Mouse (Mus musculus): ENCODE data around the gene Kif26a. TPM values are rescaled to one million over a fixed set of nuclear protein-coding genes. Genes with fewer than 3 reads are reported as not detected.

Kif26a gene
- not detected for total RNA-seq (2023)

GRCm38 (mm10) chr12:112145875-112146651 lies at the start of gene Kif26a:
Gene Kif26a (plus strand): TSS chr12:112146208.

DNA sequence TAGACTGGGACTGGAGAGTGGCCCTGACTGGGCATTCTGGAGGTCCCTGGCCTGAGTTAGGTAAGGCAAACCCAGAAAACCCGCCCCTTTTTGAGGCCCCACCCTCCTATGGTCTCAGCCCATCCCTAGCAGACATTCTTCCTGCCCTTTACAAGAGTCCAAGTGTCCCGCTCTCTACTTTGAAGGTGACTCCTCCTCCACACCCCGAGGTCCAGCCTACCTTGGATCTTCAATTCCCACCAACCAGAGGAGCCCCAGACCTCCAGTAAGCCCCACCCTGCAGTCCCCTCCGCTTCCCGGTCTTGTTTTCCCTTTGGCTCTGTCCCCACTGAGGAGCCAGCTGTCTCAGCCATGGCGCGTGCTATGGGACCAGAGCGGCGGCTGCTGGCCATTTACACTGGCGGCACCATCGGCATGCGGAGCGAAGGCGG lies 39.5 kb upstream of the Kif26a start, which contains the start of gene Aspg:
TSS of gene Aspg (plus strand) at position 139 of the 431 bp plus-strand sequence.

Other genes starting within 250 kb of the Kif26a start
- gene Ppp1r13b, start 238.1 kb upstream of the Kif26a start, total RNA-seq (2023): 68.7 TPM
- 204 TPM for gene Atp5mpl, start 179.2 kb upstream of the Kif26a start, total RNA-seq (2023)
- not detected for gene Tdrd9, start 174.6 kb upstream of the Kif26a start, total RNA-seq (2023)
- not detected for gene Rd3l, start 164.9 kb upstream of the Kif26a start, total RNA-seq (2023)
- gene Aspg, start 39.5 kb upstream of the Kif26a start, total RNA-seq (2023): not detected